16 mouse cellular contexts compared by ENCODE assay signal in the genomic region with DNA sequence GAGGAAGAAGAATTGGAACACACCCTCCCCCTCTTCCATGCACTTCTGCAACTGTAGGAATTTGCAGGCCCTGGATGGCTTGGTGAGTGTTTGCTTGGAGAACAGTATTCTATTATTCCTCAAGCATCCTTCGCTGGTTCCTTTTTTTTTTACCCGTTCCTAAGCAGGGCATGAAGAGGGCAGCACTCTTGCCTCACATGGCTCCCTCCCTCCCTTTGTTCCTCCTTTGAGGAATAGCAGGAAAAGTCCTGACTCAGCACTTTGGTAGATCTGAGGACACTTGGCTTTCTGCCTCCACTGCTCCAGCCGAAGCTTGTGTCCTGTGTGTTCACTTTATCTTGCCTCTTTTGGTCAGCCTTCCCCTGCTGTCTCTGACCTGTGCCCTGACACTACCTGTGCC.
DNase-seq lines count a peak whose midpoint lies in the region; ATAC-seq and TF ChIP-seq lines count a peak whose summit lies in the region.
"Had no signal": no experiment of that assay in that cellular context is flagged by ENCODE, and none has a peak within 500 bp of the region (broad histone marks: within the 10 kb centered on the region; RNA-seq: fewer than 3 reads in every experiment).

No protein-coding gene starts in this region.

- no peaks in the 10 kb centered on the region for H3K27me3 ChIP-seq in cerebellum, adult 2 months (ENCODE audit: control insufficient read depth, insufficient read depth, low read length)
- H3K27me3 ChIP-seq: intestine, embryonic 15.5 days; stomach, embryonic 15.5 days had no signal

- no peak overlapping the region for H3K4me3 ChIP-seq in lung, adult 2 months (replicated peaks; ENCODE audit: extremely low read depth, low read depth, low read length)
- H3K4me3 ChIP-seq in cerebellum, adult 2 months (replicated peaks; ENCODE audit: insufficient read depth, low read depth, low read length) = no peak overlapping the region
- H3K4me3 ChIP-seq: erythroblast, embryonic 14.5 days; intestine, embryonic 15.5 days; stomach, embryonic 15.5 days had no signal

- TF ChIP-seq POLR2A in lung, adult 2 months (IDR thresholded peaks at IDR 0.05; ENCODE audit: borderline replicate concordance, extremely low read depth, low read depth, low read length) = no peak
- TF ChIP-seq POLR2A in cerebellum, adult 2 months (IDR thresholded peaks at IDR 0.05; ENCODE audit: borderline replicate concordance, insufficient read depth, low read length) = no peak

- DNase-seq in embryo, embryonic 10 days (ENCODE audit: low spot score) = peak; percentile 61
- no peak for DNase-seq in embryo, embryonic 9.5 days (ENCODE audit: extremely low spot score)
- peak; percentile 14 to 26 for DNase-seq in lung, adult 18-20 months
- no peak for DNase-seq in lung, adult 2 months
- peak; percentile 56 for DNase-seq in embryo, embryonic 11 days
- peak; percentile 41 for DNase-seq in lung, postnatal 36 days
- DNase-seq in cerebellum, adult 2 months = no peak
- DNase-seq: B cell, adult 2 months; cerebellum, postnatal 25 days; heart, postnatal 14 days; liver, postnatal 0 days; thymus, postnatal 36 days had no signal

- WGBS in lung, adult 2 months = 18% methylated on average over 3 of the region's 3 CpGs
- WGBS in cerebellum, adult 2 months = 26% methylated on average over 3 of the region's 3 CpGs

- H3K4me1 ChIP-seq in lung, adult 2 months (ENCODE audit: control insufficient read depth, insufficient read depth, low read length) = peaks cover 7% of the 10 kb centered on the region; the same call in 1 of the 2 replicates
- H3K4me1 ChIP-seq in cerebellum, adult 2 months (ENCODE audit: control insufficient read depth, insufficient read depth, low read length) = no peaks in the 10 kb centered on the region
- H3K4me1 ChIP-seq: intestine, embryonic 15.5 days; stomach, embryonic 15.5 days had no signal

- no peak overlapping the region for H3K27ac ChIP-seq in cerebellum, adult 2 months (ENCODE audit: insufficient read depth, low read length)
- H3K27ac ChIP-seq: intestine, embryonic 15.5 days; stomach, embryonic 15.5 days had no signal

- no peak for ATAC-seq in inflammation-experienced regulatory T-cells, adult 6 months
- ATAC-seq: intestine, embryonic 15.5 days; liver, postnatal 0 days had no signal

- TF ChIP-seq CTCF in lung, adult 2 months (IDR thresholded peaks at IDR 0.05; ENCODE audit: insufficient read depth, low read length) = no peak
- TF ChIP-seq CTCF in cerebellum, adult 2 months (IDR thresholded peaks at IDR 0.05; ENCODE audit: borderline replicate concordance, insufficient read depth, low read depth, low read length) = no peak

Comparison
In these comparisons a context has a peak if more than half of its experiments do, and no peak if none do; other contexts are left out.
1. DNase-seq: peak in embryo, embryonic 10 days (single experiment), lung, adult 18-20 months (2 of 2), embryo, embryonic 11 days (single experiment) and lung, postnatal 36 days (single experiment); none in embryo, embryonic 9.5 days (single experiment), lung, adult 2 months (single experiment) and cerebellum, adult 2 months (0 of 2).